Mouse (Mus musculus) liver, embryonic 16.5 days (tissue): ENCODE data around the gene Tmf1. TPM values are rescaled to one million over a fixed set of nuclear protein-coding genes. Genes with fewer than 3 reads are reported as not detected.

Source experiments
- ATAC-seq: fragments of 200-750 bp; cut with Nextera tagmentation; 2 replicates; pipeline ENCODE4 v1.8.0; 2017; ENCODE audit warnings: low read depth, mild to moderate bottlenecking, moderate number of reproducible peaks, moderate library complexity
- H3K27ac ChIP-seq: fragments of 300-500 bp; sonication (generic); 2 replicates; pipeline ENCODE4 v1.5.1; 2014; ENCODE audit warnings: mild to moderate bottlenecking, low read length
- H3K27me3 ChIP-seq: fragments of 300-500 bp; sonication (generic); 2 replicates; pipeline ENCODE4 v1.6.1; 2014; ENCODE audit warnings: low read depth, low read length, mixed read lengths; ENCODE audit not compliant: control insufficient read depth, insufficient read depth
- H3K36me3 ChIP-seq: fragments of 300-500 bp; sonication (generic); 2 replicates; pipeline ENCODE4 v1.6.1; 2014; ENCODE audit warnings: mild to moderate bottlenecking; ENCODE audit not compliant: control insufficient read depth, insufficient read depth
- H3K4me1 ChIP-seq: fragments of 300-500 bp; sonication (generic); 2 replicates; pipeline ENCODE4 v1.6.1; 2014; ENCODE audit warnings: low read depth, low read length, mixed read lengths; ENCODE audit not compliant: control insufficient read depth
- H3K4me2 ChIP-seq: fragments of 300-500 bp; sonication (generic); 2 replicates; pipeline ENCODE4 v1.6.1; 2014; ENCODE audit warnings: low read depth, low read length, mixed read lengths
- H3K4me3 ChIP-seq: fragments of 300-500 bp; sonication (generic); 2 replicates; pipeline ENCODE4 v1.5.1; 2014; ENCODE audit warnings: low read depth, mild to moderate bottlenecking, low read length
- H3K9ac ChIP-seq: fragments of 300-500 bp; sonication (generic); 2 replicates; pipeline ENCODE4 v1.6.1; 2014; ENCODE audit warnings: low read depth, low read length
- H3K9me3 ChIP-seq: fragments of 300-500 bp; sonication (generic); replicated peaks from 2 replicates; pipeline ENCODE4 v1.6.1; 2016; ENCODE audit warnings: low read length; ENCODE audit not compliant: control insufficient read depth
- WGBS: fragments of 180-500 bp; shearing (Covaris S2); extraction: QIAGEN DNeasy Blood & Tissue Kit; methylation state at CpG from one replicate; pipeline ENCODE4 v1.1.7; 2014; ENCODE audit not compliant: insufficient replicate concordance; 5-methylcytosine and 5-hydroxymethylcytosine counted together
- polyA plus RNA-seq: library from polyadenylated mRNA; unstranded; fragments of >200 nt; fragmentation: Nextera tagmentation; extraction: Ambion mirVana; gene quantifications from 2 replicates; pipeline ENCODE4 v1.2.1, GENCODE M21; 2015

Tmf1 gene
- polyA plus RNA-seq, 1 experiment from 2014 or later: 10.5 TPM

DNA sequence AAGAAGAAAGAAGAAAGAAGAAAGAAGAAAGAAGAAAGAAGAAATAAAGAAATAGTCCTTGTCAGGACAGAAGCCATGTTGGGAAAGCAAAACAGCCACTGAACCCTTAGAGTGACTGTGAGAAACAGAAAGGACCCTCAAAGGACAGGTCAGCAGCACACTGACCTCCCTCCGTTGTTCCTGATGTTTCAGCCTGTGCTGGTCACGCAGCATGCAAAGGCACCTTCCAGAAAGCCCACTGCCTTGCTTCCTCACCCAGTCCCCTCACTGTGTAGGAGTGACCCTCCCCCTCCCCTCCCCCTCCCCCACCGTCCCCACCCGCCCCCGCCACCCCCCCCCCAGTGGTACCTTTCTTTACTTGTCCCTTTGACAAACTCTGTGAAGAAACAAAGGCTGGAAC lies 41.8 kb upstream of the Tmf1 start:
- no peaks in the 10 kb centered on the region for H3K36me3 ChIP-seq

DNA sequence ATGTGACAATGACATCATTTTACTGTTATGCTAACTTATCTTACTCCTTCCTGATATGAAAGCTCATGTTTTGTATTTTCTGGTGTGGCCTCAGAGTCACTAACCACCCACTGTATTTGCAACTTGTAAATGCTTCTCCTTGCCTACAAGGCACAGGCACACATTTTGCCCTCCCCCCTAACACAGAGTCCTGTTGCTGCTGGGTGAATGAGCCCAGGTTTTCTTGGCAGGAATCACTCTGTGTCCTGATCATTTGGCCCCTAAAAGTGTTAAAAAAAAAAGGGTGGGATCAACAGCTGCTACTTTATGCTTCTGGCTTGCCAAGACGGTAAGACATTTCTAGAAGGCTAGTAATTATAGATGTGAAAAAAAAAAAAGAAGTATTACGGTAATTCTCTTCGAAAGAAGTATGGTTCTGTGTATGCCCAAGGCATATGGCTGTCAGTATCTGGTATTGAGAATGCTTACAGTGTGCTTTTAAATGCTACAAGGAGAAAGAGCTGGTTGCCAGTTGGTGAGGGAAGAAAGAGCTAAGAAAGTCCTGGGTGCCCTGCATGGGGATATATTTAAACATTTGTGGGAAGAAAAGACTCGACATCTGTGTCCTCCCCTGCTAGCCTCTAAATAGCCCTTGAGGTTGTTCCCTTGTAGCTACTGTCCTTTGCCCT lies 37.4 kb upstream of the Tmf1 start:
- H3K27me3 ChIP-seq: no peaks in the 10 kb centered on the region
- H3K9me3 ChIP-seq: no peaks in the 10 kb centered on the region
- no peak overlapping the region for H3K4me2 ChIP-seq
- H3K36me3 ChIP-seq: no peaks in the 10 kb centered on the region; the same call in 1 of the 2 replicates
- no peak overlapping the region for H3K27ac ChIP-seq
- 78% methylated on average over 4 of the region's 4 CpGs for WGBS
- H3K9ac ChIP-seq: no peak overlapping the region
- no peak for ATAC-seq
- H3K4me1 ChIP-seq: peaks cover 20% of the 10 kb centered on the region
- H3K4me3 ChIP-seq: no peak overlapping the region

More for the DNA sequence above, 41.8 kb upstream of the Tmf1 start:
- ATAC-seq: no peak
- no peaks in the 10 kb centered on the region for H3K9me3 ChIP-seq
- H3K4me1 ChIP-seq: peaks cover 16% of the 10 kb centered on the region
- H3K9ac ChIP-seq: no peak overlapping the region
- WGBS: 91% methylated on average over 2 of the region's 5 CpGs
- H3K4me3 ChIP-seq: no peak overlapping the region
- H3K4me2 ChIP-seq: no peak overlapping the region
- H3K27me3 ChIP-seq: no peaks in the 10 kb centered on the region
- no peak overlapping the region for H3K27ac ChIP-seq

DNA sequence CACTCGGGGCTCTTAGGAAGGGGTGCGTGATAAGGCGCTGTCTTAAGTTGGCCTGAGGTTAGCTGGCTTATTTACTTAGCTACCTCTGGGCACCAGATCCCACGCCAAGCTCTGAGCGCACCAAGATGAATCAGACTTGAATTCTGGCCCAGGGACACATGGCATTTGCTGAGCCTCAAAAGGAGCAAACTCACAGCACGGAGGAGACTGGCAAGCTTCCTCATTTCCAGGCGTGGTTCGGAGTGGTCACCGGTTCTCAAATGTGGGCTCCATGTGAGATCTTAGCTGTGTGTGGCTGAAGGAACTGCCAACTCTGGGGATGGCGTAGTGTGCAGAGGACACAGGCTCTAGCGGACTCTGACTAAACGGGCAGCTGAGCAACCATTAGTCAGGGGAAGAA lies 33.1 kb upstream of the Tmf1 start:
- Histone ChIP-seq H3K4me1 (peaks cover 34% of the 10 kb centered on the region), H3K4me3 (peak overlapping the region; percentile 85), H3K27me3 (no peaks in the 10 kb centered on the region), H3K9ac (peak overlapping the region; percentile 46), H3K4me2 (peak overlapping the region; percentile 78), H3K36me3 (no peaks in the 10 kb centered on the region; the same call in 1 of the 2 replicates), H3K27ac (peak overlapping the region; percentile 27), H3K9me3 (no peaks in the 10 kb centered on the region)
- WGBS: 21% methylated on average over 12 of the region's 12 CpGs
- no peak for ATAC-seq

DNA sequence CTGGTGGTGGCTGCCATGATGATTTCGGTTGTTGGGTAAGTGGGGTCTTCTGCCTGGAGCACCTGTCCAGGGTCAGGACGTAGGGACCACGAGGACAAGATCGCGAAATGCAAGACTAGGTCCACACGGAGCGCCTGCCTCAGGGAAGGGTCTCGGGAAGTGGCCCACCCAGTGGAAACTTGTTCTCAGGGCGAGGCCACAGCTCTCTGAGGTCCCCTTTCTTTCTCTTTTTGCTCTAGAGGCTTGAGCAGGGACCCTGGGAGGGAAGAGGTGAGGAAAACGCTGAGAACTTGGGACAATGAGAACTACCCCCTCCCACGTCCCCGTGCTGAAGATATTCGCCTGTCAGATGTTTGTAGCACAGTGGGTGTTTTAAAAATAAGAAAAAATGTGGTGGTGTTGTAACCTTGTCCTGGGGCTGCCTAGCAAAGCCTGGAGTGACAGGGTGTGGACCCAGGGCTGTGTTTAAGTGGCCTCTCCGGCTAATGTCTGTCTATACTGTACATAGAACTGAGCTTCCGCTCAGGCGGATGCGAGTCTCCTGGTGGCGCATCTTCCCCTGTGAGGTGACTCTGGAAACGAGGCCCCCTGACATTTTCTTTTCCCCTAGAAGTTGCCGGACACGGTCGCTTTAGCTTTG lies 32.2 kb upstream of the Tmf1 start:
- Histone ChIP-seq H3K4me1 (peaks cover 39% of the 10 kb centered on the region), H3K27me3 (no peaks in the 10 kb centered on the region)

DNA sequence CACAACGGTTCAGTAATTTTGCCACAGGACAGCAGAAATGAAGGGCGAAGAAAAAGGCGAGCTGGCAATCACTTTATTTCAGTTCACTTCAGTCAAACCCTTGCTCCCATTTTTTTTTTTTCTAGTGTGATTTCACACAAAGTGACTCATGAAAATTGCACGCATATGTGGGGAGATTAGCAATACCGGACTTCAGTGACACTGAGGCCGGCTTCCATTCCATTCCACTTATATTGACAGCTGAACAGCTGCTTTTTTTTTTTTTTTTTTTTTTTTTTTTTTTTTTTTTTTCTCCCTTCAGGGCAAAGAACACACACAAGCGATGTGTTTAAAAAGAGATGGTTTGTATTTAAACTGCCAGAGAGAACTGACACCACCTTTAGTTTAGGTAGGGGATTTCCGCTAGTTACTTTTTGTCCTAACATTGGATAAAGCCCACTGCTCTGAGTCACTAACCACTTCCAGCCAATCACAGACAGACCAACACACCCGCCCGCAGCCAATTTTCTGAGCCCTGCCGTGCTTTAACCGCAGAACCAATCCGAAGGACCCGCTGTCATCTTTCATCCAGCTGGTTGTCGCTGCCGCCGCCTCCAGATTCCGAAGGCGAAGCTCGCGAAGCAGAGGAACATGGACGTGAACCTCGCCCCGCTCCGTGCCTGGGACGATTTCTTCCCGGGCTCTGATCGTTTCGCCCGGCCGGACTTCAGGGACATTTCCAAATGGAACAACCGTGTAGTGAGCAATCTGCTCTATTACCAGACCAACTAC lies 31.5 kb upstream of the Tmf1 start, which contains the start of gene Arl6ip5:
Arl6ip5 (plus strand) TSS at position 499 of the 771 bp plus-strand sequence.
- Histone ChIP-seq H3K9ac (peak within 1 kb of the TSS; percentile 84), H3K27me3 (no peaks in the 10 kb centered on the region), H3K4me3 (peak within 1 kb of the TSS; percentile 85), H3K9me3 (no peaks in the 10 kb centered on the region), H3K36me3 (no peaks in the 10 kb centered on the region; the same call in 1 of the 2 replicates), H3K4me1 (peaks cover 39% of the 10 kb centered on the region), H3K4me2 (peak within 1 kb of the TSS; percentile 78), H3K27ac (peak within 1 kb of the TSS; percentile 69)
- peak; percentile 66 for ATAC-seq
- 6% methylated on average over 32 of the region's 32 CpGs for WGBS

More for the DNA sequence above, 32.2 kb upstream of the Tmf1 start:
- Histone ChIP-seq H3K9ac (peak overlapping the region; percentile 84), H3K36me3 (no peaks in the 10 kb centered on the region; the same call in 1 of the 2 replicates), H3K4me2 (peak overlapping the region; percentile 78), H3K4me3 (peak overlapping the region; percentile 85), H3K9me3 (no peaks in the 10 kb centered on the region), H3K27ac (peak overlapping the region; percentile 69)
- WGBS: 1% methylated on average over 22 of the region's 22 CpGs
- peak; percentile 81 for ATAC-seq

DNA sequence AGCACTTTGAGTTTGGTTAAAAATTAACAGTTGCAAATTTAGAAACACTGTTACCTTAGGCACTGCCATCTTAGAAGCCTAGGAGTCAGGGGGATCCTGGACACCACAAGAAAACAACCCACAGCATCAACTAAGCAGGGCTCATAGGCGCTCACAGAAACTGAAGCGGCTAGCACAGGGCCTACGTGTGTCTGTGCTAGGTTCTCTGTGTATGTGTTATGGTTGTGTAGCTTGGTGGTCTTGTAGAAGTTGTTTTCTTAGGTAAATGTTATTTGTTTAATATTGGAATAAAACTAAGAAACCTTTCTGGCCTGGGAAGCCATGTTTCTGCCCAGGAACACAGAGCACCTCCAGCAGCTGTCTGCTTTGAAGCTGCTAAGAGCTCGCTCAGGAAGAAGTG lies 30.8 kb upstream of the Tmf1 start:
- Histone ChIP-seq H3K9me3 (no peaks in the 10 kb centered on the region), H3K27ac (no peak overlapping the region), H3K4me2 (no peak overlapping the region), H3K4me1 (peaks cover 39% of the 10 kb centered on the region), H3K9ac (no peak overlapping the region), H3K27me3 (no peaks in the 10 kb centered on the region), H3K4me3 (no peak overlapping the region; the same call in 1 of the 2 replicates), H3K36me3 (no peaks in the 10 kb centered on the region; the same call in 1 of the 2 replicates)
- 68% methylated on average over 4 of the region's 4 CpGs for WGBS
- no peak for ATAC-seq

DNA sequence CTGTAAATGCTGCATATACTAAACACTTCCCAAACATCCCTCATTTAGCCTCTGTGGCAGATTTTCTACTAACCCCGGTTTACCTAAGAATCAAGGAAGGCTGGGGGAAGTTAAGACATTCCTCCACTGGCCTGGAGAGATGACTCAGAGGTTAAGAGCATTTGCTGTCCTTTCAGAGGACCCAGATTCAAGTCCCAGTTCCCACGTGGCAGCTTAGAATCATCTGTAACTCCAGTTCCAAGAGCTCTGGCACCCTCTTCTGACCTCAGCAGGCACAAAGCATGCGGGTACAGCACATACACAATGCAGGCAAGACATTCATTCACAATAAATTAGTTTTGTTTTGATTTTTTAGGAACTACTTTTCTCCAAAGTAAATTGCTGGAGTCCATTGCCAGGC lies 30.3 kb upstream of the Tmf1 start:
- H3K9me3 ChIP-seq: no peaks in the 10 kb centered on the region
- no peak overlapping the region for H3K4me3 ChIP-seq
- H3K4me2 ChIP-seq: no peak overlapping the region
- no peak for ATAC-seq
- peaks cover 40% of the 10 kb centered on the region for H3K4me1 ChIP-seq
- H3K9ac ChIP-seq: no peak overlapping the region
- H3K36me3 ChIP-seq: no peaks in the 10 kb centered on the region
- 44% methylated on average over 3 of the region's 3 CpGs for WGBS
- H3K27me3 ChIP-seq: no peaks in the 10 kb centered on the region
- no peak overlapping the region for H3K27ac ChIP-seq

DNA sequence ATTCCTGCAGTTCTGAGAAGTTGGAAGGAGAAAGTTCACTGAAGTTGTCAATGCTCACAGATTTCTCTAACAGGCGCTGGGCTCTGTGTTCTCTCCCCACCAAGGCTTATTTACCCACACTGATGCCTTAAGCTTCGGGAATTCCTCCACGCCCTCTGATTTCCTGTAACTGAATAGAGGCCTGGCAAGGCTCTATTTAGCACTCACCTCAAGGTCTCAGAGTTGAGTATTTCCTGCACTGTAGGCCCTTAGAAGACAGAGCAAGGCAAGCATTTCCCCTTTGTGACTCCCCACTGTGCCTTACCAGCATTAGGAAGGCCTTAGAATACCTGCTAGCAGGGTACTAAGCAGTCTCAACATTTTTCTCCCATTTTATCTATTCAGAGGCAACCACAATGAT lies 29.5 kb upstream of the Tmf1 start:
- Histone ChIP-seq H3K9ac (no peak overlapping the region), H3K27me3 (no peaks in the 10 kb centered on the region), H3K4me2 (no peak overlapping the region), H3K36me3 (no peaks in the 10 kb centered on the region), H3K4me1 (peaks cover 39% of the 10 kb centered on the region), H3K4me3 (no peak overlapping the region), H3K9me3 (no peaks in the 10 kb centered on the region), H3K27ac (no peak overlapping the region)
- ATAC-seq: no peak
- WGBS: 32% methylated on average over 3 of the region's 3 CpGs
